Mouse (Mus musculus): Measurements from ENCODE around the gene Tada2b.

Tada2b gene

DNA sequence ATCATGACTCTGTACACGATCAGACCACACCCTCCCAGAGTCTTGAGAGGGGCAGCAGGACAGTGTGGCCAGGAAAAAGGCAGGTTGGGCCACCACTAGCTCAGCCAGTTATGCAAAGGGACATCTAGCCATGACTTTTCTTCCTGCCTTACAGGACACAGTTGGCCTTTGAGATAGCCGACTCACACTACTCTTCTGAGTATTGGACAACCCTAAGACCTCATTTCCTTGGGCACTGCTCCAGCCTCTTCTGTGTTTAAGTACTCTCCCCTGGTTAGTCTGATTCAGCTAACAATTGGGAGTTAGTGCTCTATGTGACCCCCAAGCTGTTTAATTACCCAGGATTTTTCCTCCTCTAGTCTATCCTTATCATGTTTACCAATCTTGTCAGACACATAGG, 4.3 kb downstream of the Tada2b start:
- no peak for DNase-seq

DNA sequence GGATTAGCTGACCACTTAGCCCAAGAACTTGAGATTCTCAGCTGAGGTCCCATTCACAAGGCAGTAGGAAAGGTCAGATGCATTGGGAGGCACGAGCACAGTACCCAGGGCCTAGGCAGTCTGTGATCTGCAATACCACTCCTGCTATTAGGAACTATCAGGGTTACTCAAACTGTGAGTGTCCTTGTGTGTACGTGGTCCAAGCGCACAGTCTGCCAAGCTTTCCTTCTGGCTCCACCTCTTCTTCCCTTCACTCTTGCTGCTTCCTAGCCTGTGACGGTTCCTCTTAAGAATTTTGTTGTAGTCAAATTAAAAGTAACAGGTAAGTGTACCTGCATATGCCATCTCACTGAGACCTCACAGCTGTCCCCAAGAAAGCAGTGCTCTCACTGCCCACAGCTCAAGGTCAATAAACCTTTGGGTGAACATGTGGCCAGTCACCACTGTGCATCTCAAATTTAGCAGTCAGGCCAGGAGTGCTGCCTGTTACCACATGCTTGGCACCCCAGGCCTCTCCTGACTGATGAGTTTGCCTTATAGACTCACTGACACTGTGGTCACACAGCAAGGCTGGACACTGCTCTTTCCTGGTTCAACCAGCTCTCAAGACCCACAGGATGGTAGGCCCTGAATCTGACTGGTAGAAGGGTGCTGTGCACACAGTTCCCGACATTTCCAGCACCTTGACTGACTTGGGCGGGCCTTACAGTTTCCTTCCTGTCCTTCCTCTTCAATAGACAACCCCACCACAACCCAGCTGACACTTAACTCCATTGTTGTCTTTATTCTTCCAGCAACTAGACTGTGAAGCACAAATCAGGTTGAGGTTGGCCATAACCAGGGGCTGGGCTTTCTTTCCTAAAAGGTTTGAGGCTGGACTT, 5.3 kb downstream of the Tada2b start:
- no peak for DNase-seq

DNA sequence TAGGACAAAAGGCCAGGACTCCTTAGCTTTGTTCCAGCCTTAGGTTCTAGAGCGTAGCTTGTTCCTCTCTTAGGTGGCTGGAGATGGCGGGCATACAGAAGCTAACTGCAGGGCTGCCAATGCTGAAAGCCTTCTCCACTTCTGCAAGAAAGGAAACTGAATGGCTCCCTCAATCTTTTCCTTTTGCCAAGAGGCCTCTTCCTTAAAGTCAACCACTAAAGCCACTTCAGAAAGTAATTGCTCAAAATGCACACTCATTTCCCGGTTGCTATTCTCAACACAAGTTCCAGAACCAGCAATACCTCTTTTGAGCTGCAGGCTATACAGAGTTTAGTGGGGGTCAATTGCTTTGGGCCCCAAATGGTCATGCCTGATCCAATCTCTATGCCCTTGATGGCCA, 6.6 kb downstream of the Tada2b start:
- no peak for DNase-seq

DNA sequence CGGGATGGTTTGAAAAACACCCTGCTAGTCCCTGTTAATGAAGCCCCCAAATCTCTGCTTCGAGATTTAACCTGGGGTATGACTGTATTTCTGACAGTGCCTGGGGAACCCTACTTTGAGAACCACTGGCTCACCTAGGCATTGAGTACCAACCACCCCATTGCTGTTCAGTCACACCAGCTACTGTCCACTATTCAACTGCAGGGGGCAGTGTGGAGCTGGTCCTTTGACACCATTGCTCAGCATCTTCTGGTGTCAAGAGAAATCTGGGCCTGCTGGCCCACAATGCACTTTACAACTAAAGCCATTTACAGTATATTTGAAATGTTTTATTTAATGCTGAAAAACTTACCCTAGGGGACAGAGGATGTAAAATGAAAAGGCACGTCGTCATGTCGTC, 9.8 kb downstream of the Tada2b start:
- peak in 1 of 2 experiments; percentile 42 for DNase-seq

DNA sequence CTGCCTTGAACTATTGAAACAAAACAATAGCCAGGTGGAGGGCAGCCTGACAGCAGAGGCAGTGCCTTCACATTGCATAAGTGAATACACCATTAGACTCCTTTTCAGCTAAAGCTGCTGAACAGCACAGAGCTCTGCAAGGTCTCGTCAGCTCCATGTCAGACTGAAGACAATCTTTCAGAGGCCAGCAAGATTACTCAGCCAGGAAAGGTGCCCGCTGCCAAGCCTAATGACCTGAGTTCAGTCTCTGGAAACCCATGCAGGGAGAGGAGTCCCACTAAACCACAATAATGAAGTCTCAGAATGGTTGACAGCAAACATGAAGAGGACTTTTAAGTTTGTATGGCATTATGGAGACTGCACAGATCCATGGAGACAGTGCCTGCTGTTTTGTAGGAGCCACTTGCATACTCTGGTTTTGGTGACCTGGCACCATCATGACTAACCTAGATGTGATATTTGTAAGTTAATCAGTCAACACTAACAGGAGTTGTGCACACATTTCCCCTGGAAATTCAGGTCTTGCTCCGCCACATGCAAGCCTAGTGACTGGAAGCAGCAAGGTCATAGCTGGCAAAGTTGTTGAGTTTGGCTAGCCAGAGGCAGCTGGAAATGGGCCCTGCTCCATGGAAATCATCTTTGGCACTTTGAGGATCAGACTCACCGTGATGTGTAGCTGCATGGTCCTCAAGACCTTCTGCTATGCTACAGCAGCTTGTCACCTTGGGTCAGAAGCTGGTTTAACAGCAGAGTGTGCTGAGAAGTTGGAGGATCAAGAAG, 11.0 kb downstream of the Tada2b start:
- no peak for DNase-seq

DNA sequence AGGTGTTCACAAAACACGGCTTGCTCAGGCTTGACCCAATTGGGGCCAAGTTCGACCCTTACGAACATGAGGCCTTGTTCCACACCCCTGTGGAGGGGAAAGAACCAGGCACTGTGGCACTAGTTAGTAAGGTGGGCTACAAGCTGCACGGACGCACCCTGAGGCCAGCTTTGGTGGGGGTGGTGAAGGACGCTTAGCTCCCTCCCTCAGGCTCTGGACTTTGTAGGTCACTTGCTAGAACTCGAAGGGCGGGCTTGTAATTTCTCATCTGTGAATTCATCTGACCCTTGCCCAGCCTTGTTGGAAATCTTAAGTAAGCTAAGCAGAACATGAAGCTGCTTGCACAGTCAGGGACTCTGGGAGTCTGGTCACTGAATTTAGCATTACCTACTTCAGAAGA, 12.9 kb downstream of the Tada2b start:
- no peak for DNase-seq

DNA sequence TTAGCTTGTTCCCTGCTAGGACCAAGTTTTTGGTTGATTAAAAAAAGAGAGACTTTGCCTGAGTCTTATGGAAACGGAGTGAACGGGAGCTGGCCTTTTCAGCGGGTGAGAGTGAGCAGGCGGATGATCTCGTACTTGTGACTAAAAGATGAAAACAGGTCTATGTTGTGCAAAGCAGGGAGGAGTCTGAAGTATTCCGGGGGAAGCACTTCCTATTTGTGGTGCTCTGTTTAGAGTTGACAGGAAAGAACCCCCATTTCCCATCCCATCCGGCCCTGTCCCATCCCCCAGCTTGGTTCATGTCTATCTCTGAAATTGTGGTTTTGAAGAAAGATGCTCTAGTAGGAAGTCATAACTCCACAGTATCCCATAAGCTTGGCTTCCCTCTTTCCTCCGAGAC, 18.2 kb downstream of the Tada2b start:
- DNase-seq, result no peak

DNA sequence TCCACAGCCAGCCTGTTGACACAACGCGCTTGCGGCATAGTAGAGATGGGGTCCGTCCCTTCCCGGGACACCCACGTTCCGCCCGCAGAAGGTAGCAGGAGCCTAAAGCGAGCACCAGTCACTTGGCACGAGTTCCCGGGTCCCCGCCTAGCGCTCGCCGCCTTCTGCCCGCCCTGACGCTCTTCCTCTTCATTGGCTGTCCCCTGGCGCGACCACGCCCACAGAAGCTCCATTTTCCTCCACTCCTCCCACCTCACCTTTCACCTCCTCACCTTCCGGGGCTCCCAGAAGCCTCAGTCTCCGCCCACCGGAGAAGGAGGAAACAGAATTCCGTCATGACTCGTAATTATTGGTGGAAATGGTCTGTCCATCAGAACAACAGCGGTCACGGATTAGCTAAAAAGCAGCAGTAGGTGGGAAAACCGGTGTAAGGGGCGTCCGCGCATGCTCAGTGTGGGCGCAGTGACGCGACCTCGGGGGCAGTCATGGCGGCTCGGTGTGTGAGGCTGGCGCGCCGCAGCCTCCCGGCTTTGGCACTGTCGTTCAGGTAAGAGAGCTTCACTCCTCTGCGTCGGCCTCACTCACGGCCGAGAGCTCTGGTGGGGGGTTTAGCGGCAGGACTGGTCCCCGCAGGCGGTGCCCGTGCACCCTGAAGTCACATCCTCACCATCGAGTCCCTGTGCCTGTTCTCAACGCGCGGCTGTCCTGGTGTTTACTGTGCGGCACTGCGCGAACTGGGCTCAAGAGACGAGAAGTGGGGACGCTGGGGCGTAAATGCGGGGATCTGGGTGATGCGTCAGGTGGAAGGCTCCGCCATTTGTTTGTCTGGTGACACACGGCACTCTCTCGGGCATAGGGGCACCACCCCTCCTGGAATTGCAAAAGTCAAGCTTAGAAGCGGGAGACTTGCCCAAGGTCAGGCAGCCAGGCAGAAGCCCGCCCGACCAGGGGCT, 19.1 kb downstream of the Tada2b start, which contains the start of gene Grpel1:
Gene Grpel1 (plus strand): TSS at position 290 of the 953 bp plus-strand sequence.
- DNase-seq, result peak; percentile 98 to 99

DNA sequence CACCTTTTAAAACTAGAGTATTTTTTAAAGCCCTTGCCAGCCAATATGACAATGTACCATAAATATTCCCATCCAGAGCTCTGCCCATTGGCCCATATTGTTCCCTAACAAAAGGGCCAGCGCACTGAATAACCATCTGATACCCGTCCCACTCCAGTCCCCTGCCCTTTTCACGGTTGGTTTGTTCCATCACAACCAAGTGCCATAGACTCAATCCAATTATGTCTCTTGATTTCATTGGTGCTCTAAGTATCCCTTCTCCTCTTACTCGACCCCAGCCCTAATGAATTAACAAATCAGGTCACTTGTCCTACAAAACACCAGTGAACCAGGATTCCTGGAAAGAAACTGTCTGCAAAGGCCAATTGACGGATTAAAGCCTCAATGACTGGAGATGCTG, 20.7 kb downstream of the Tada2b start:
- DNase-seq, result no peak

DNA sequence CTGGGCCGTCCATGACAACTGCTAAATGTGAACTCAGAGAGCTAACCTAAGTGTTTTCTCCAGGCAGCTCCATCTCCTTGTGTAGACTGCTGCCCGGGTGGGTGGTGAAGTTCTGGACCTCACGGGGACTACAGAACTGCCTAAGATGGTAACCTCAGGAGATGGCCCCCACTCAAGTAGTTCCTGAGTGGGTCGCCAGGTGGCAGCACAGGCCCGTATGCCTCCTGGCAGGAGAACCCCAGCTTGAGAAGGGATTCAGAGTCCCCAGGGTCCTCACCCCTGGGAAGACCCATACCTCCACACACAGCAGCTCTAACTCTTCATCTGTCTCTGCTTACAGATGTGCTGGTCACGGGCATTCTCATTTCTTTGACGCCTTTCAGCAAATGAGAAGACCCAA, 21.3 kb downstream of the Tada2b start:
- peak; percentile 54 to 62 for DNase-seq

DNA sequence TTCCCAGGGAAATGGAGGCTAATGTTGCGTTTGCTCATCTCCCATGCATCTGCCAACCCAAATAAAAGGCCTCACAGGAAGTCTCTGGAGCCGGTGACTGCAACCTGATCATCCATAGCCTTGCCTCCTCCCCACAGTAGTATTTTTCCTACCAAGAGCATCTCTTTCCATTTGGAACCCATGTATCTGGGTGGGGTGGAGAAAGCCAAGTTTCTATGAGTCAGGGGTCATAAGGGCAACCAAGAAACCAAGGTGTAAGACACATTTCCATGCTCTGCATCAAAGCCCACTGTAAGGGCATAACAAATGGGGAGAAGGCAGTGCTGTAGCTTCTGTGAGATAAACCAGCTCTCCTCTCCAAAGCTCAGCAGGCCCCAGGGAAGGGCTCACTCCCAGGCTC, 22.9 kb downstream of the Tada2b start:
- no peak for DNase-seq

DNA sequence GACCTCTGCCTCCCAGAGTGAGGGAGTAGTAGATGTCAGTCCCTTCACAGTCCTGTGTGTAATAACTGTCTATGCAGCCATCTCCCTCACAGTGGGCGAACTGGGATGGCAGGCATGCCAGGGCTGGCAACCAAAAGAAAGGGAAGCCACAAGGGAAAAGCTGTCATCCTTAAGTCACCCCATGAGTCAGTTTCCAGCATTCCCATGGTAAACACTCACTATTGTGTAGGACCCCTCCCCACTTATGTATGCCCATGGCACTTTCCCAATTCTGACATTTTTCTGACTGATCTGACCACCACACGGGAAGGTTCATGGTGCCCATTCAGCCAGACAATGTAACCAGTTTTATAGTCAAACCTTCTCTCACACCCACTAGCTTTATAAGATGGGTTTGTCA, 23.4 kb downstream of the Tada2b start:
- no peak for DNase-seq

DNA sequence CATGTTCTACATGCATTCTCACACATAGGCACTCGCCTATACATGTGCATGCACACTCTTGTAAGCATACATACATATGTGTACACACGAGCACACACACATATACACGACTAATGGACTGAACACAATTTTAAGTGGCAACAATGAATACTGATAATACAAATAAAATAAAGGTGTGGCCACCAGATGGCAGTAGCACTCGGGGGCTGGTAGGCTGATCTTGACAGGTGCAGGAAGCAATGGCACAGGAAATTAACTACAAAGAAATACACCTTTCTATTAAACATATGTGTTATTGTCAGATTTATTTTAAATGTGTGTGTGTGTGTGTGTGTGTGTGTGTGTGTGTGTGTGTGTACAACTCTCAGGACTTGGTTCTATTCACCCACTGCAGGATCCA, 25.2 kb downstream of the Tada2b start:
- no peak for DNase-seq

DNA sequence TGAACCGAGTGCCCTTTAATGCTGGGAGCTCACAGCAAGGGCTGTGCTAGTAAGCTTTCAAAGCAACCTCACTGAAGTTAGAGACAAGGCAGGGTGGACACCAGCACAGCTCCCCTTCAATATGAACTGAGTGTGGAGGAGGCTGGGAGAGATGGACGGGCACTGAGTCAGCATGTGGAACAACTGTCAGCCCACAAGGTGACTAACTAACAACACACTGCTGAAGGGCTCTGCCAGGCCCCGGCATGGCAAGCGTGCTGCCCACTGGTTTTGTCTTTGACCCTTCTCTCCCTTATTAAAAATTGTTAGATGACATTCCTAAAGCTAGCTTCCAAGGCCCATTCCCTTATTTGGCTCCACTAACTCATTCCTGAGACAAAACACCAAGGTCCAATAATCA, 26.4 kb downstream of the Tada2b start:
- DNase-seq, result no peak

DNA sequence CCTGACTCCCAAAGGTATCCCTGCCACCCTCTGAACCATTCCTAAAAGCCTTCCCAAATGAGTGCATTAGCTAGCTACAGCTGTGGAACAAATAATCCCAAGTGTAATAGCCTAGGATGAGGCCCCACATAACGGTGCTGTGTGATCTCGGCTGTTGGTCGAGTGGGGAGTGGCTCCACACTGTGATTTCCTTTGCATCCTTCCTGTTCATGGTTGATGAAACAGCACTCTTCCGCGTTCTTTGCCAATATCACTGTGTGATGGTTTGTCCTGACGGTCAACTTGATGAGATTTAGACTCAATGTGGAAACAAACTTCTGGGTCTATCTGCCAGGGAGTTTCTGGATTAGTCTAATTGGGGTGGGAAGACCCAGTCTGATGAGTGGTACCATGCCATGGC, 31.3 kb downstream of the Tada2b start:
- DNase-seq, result no peak

DNA sequence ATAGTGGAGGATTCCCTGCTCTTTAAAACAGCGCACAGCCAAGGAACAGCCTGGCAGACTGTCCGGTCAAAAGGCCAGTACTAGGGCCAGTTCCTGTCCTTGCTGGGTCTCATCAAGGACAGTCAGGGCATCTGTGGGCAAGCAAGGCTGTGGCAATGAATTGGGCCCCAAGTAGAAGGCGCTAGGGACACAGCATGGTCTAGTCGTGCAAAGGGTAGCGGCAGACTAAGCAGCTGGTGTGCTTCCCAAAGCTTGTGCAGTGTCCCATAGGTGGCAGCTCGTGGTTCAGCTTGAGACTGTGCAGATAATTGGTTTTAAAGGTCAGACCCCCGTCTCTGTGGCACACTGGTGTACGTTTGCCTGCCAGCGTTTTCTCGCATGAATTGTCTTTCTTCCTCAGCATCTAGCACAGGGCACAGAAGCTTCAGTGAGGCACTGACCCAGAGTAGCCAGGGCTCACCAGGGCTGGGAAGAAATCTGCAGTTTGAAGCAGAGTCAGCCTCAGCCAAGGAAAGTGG, 32.2 kb downstream of the Tada2b start:
- DNase-seq, result no peak

DNA sequence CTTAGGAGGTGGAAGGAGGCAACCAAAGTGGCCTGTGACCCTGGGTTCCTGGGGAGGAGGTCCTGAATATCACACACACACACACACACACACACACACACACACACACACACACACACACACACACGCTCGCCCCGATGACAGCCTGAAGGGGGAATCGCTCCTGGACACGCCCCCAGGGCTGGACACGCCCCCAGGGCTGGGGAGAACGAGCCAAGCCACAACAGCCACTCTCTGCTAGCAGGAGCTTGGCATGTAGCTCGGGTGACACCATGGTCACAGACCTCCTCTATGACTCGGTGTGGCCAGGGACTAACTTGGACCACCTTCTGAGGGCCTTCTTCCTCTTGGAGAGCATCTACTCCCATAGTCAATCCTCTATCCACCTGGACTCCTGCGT, 33.0 kb downstream of the Tada2b start:
- no peak for DNase-seq

DNA sequence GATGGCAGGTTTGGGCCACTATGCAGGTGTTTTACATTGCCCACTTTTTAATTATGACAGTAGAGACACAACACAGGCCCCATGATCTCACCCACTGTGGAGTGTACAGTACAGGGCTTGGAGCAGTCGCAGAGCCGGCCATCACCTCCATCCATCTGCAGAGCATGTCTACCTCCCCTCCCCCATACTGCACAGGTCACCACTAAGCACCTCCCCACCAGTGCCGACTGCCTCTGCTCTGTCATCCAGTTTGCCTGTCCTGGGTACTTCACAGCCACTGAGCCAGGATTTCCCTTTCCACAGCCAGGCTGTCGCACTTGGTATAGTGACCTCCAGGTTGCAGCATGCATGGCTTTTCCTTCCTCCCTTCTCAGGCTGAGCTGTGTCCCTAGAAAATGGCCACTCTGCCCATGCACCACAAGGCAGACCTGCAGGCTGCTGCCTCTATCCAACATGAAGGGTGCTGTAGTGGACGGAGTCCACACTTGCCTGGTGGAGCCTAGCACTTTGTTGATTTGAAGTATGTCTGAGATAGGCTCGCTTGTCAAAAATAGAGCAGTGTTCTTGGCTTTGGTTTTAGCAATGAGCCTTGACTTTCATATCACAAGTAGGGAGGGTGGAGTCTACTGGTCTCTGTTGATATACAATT, 34.3 kb downstream of the Tada2b start:
- DNase-seq, result no peak

DNA sequence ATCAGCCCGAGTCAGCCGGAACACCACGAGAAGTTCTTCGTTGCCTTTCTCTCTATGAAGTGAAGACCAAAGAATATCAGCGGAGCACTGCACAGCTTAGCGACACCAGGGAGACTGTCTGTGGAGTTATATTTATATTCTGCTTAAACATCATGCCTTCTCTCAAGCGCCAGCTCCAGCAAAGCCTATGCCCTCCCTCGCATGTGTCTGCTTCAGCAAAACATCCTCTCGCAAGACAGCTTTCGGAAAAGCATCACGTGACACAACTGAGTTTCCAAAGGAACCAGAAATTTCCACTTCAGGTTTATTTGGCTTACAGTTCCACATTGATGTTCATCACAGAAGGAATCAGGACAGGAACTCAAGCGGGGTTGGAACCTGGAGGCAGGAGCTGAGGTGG, 36.2 kb downstream of the Tada2b start:
- no peak for DNase-seq

DNA sequence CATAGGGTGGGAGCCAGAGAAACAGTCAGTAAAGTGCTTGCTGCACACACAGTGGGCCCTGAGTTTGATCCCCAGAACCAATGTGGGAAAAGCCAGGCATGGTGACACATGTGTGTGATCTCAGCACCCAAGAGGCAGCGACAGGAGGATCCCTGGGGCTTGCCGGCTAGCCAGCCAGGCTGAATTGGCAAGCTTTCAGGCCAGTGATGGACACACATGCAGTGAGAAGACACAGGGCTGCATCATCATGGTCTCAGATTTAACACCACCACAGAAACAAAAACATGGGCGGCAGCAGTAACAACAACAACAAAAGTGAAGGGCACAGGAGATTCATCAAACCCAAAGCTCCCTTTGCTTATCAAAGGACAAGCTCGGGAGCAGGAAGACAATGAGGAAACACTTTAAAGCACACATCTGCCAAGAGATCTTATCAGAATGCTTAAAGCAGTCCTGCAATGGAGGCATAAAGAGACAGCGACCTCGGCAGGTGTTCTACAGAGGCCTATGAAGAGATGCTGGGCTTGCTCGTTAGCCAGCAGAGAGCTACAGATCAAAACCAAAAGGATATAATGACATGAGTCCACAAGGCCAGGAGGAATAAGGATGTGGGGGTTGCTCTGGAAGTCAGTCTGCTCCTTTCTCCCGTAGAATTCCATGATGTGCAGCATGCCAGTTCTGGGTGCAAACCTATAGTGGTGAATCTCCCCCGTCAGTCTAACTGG, 37.8 kb downstream of the Tada2b start:
- peak in 1 of 2 experiments; percentile 40 for DNase-seq

DNA sequence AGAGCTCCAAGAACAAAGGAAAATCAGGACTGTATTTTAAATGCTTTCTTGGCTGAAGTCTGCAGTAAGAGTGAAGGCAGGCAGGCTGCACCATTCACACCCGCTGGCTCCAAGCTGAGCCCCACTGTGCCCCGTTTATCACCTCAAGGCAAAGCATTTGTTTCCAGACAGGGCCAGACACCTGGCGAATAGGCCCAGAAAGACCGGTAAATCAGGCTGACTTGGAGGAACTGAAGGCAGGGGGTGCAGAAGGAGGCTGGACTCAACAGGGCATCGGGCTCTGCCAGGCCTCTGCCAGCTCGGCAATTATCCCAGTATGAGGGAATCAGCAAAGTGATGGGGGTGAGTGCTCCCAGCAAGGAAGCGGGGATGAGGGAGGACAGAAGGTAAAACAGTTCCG, 39.1 kb downstream of the Tada2b start:
- no peak for DNase-seq
